Mouse (Mus musculus) G1E (cell line): ENCODE data around the gene Olfr313.

ENCODE experiments used
- CTCF ChIP-seq: IDR thresholded peaks from 2 replicates; pipeline ENCODE4 v1.5.1; 2012; ENCODE audit warnings: low read depth, low read length, inconsistent platforms, mixed read lengths
- GATA1 ChIP-seq: IDR thresholded peaks from 2 replicates; pipeline ENCODE4 v1.6.1; 2012; ENCODE audit warnings: borderline replicate concordance, low read length, inconsistent platforms, mixed read lengths
- GATA2 ChIP-seq: IDR thresholded peaks from 2 replicates; pipeline ENCODE4 v1.6.1; 2012; ENCODE audit warnings: low read depth, low read length, inconsistent platforms, borderline replicate concordance
- POLR2AphosphoS5 ChIP-seq: IDR thresholded peaks from 2 replicates; pipeline ENCODE4 v1.6.1; 2012; ENCODE audit warnings: low read depth, low read length, inconsistent platforms; ENCODE audit not compliant: insufficient replicate concordance
- TAL1 ChIP-seq: conservative IDR thresholded peaks from 2 replicates; pipeline ENCODE4 v1.6.1; 2012; ENCODE audit warnings: low read depth, low read length, inconsistent platforms, mixed read lengths

DNA sequence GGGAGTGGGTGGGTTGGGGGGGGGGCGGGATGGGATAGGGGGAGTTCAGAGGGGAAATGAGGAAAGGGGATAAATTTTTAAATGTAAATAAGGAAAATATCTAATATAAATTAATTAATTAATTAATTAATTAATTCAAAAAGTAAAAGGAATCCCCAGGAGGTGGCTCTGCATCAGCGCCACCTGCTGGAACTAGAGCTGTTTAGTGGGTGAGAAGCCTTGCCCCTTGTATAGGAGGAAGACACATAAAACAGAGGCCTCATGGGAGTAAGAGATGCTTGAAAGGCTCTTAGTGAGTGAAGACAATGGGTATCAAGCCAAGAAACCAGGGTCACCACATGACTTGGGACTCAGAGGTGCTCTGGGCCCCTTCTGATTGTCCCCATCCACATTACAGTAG is 18.9 kb upstream of the Olfr313 start:
- TF ChIP-seq CTCF = 0 out of 2 replicates have a peak, but pooled peaks have one; percentile 6
- no peak for TF ChIP-seq POLR2AphosphoS5
- TF ChIP-seq GATA1 = no peak
- TF ChIP-seq GATA2 = no peak
- TF ChIP-seq TAL1 = no peak
